Mouse (Mus musculus) stomach, embryonic 14.5 days (tissue): ENCODE measurements around the gene Fosl2. TPM values are rescaled to one million over a fixed set of nuclear protein-coding genes. Genes with fewer than 3 reads are reported as not detected.

ENCODE experiments used
- ATAC-seq: fragments of 200-750 bp; cut with Nextera tagmentation; 2 replicates; pipeline ENCODE4 v1.8.0; 2017; ENCODE audit warnings: low read depth, moderate TSS enrichment; ENCODE audit not compliant: insufficient number of reproducible peaks, insufficient read depth, low FRiP score
- H3K27ac ChIP-seq: fragments of 300-500 bp; sonication (generic); 2 replicates; pipeline ENCODE4 v1.5.1; 2014; ENCODE audit warnings: mild to moderate bottlenecking, low read length, moderate library complexity, mixed read lengths
- H3K27me3 ChIP-seq: fragments of 300-500 bp; sonication (generic); 2 replicates; pipeline ENCODE4 v1.6.1; 2014; ENCODE audit warnings: low read length, control low read depth, mixed read lengths; ENCODE audit not compliant: control insufficient read depth, insufficient read depth
- H3K36me3 ChIP-seq: fragments of 300-500 bp; sonication (generic); 2 replicates; pipeline ENCODE4 v1.6.1; 2014; ENCODE audit warnings: mild to moderate bottlenecking, control low read depth, low read length, moderate library complexity, mixed read lengths; ENCODE audit not compliant: control insufficient read depth, insufficient read depth
- H3K4me1 ChIP-seq: fragments of 300-500 bp; sonication (generic); 2 replicates; pipeline ENCODE4 v1.6.1; 2014; ENCODE audit warnings: low read length, control low read depth, mixed read lengths; ENCODE audit not compliant: control insufficient read depth, insufficient read depth
- H3K4me2 ChIP-seq: fragments of 300-500 bp; sonication (generic); replicated peaks from 2 replicates; pipeline ENCODE4 v1.6.1; 2014; ENCODE audit warnings: low read depth, low read length, control low read depth
- H3K4me3 ChIP-seq: fragments of 300-500 bp; sonication (generic); 2 replicates; pipeline ENCODE4 v1.5.1; 2014; ENCODE audit warnings: low read depth, low read length, control low read depth
- H3K9ac ChIP-seq: fragments of 300-500 bp; sonication (generic); replicated peaks from 2 replicates; pipeline ENCODE4 v1.6.1; 2014; ENCODE audit warnings: low read depth, mild to moderate bottlenecking, control low read depth, low read length, moderate library complexity, mixed read lengths
- H3K9me3 ChIP-seq: fragments of 300-500 bp; sonication (generic); 2 replicates; pipeline ENCODE4 v1.6.1; 2016; ENCODE audit warnings: low read depth, low read length, control low read depth; ENCODE audit not compliant: control insufficient read depth
- WGBS: fragments of 180-500 bp; shearing (Covaris S2); extraction: QIAGEN DNeasy Blood & Tissue Kit; methylation state at CpG from one replicate; pipeline ENCODE4 v1.1.7; 2014; 5-methylcytosine and 5-hydroxymethylcytosine counted together
- polyA plus RNA-seq: library from polyadenylated mRNA; unstranded; fragments of >200 nt; fragmentation: Nextera tagmentation; extraction: Ambion mirVana; gene quantifications from 2 replicates; pipeline ENCODE4 v1.2.1, GENCODE M21; 2014

Gene Fosl2
- polyA plus RNA-seq: 15.8 and 16.5 TPM in 2 replicates

DNA sequence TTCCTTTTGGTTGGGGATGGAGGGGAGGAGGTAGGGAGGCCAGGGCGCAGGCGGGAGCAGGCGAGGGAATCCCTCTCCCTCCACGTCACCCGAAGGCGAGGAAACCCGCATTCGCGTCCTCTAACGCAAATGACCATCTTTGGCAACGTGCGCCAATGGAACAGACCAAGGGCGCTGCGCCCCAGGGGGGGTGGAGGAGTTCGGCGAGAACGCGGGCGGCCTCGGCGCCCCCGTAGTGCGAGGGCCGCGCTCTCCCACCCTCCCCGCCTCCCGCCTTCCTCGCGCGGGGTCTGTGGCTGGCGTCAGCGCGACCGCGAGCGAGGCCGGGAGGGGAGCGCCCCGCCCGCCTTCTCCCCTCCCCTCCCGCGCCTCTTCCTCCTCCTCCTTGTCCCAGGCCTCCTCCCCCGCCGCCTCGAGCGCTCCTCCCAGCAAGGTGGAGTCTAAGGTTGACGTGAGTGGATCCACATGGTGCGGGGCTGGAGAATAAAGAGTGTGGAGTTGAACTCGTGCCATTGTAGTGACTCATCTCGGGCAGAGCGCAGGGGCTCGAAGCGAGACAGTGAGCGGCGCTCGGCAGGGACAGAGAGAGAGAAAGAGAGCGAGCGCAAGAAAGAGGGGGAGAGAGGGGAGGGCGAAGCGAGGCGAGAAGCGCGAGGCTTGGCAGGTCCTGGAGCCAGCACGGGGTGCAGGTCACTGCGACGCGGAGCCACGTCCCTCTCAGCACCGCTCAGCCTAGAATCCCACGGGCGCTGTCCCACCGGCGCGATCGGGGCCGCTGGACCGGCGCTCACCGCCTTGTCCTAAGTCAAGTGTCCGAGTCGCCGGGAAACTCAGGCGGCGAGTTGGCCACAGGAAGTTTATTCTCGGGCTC is at the start of gene Fosl2:
TSS of gene Fosl2 (plus strand) at position 466 of the 871 bp plus-strand sequence.
- peak; percentile 89 for ATAC-seq
- Histone ChIP-seq H3K36me3 (no peaks in the 10 kb centered on the region; the same call in 1 of the 2 replicates), H3K9me3 (no peaks in the 10 kb centered on the region), H3K27me3 (no peaks in the 10 kb centered on the region), H3K4me2 (peak within 1 kb of the TSS; percentile 72), H3K27ac (peak within 1 kb of the TSS; percentile 100), H3K4me1 (peaks cover 16% of the 10 kb centered on the region; the same call in 1 of the 2 replicates), H3K9ac (peak within 1 kb of the TSS; percentile 97), H3K4me3 (peak within 1 kb of the TSS; percentile 84)
- under 1% methylated on average over 64 of the region's 85 CpGs for WGBS

DNA sequence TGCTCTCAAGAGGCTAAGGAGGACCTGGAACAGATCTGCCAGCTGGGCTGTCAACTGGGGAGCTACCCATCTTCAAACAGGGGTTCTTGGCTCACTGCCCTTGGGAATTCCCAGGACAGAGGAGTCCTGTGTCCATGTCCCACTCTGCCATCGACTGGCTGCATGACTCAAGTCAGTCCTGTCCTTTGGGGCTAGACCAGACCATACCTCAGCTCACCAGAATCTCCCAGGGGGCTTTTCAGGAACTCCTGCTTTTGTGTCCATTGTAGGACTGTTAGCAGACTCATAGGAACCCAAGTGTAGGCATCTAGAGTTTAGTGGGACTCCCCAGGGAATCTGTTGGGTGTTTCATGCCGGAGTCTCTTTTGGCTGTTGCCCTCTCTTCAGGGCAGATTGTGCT is 49.6 kb upstream of the Fosl2 start:
- Histone ChIP-seq H3K4me2 (no peak overlapping the region), H3K4me1 (peaks cover 9% of the 10 kb centered on the region; the same call in 1 of the 2 replicates), H3K4me3 (no peak overlapping the region), H3K27me3 (no peaks in the 10 kb centered on the region), H3K9me3 (no peaks in the 10 kb centered on the region), H3K36me3 (no peaks in the 10 kb centered on the region), H3K9ac (no peak overlapping the region), H3K27ac (no peak overlapping the region)
- ATAC-seq: no peak
- 81% methylated on average over 2 of the region's 2 CpGs for WGBS

GRCm38 (mm10) chr5:32086526-32087090 is 49.0 kb upstream of the Fosl2 start:
- Histone ChIP-seq H3K9me3 (no peaks in the 10 kb centered on the region), H3K4me1 (peaks cover 9% of the 10 kb centered on the region; the same call in 1 of the 2 replicates), H3K27ac (no peak overlapping the region), H3K27me3 (no peaks in the 10 kb centered on the region), H3K4me2 (no peak overlapping the region), H3K4me3 (no peak overlapping the region), H3K36me3 (no peaks in the 10 kb centered on the region), H3K9ac (no peak overlapping the region)
- no peak for ATAC-seq
- 85% methylated on average over 6 of the region's 6 CpGs for WGBS

- no peaks in the 10 kb centered on the region for H3K9me3 ChIP-seq
- WGBS: 32% methylated on average over 5 of the region's 5 CpGs
- no peaks in the 10 kb centered on the region for H3K36me3 ChIP-seq
- H3K9ac ChIP-seq: no peak overlapping the region
- no peak overlapping the region for H3K4me3 ChIP-seq
- no peak overlapping the region for H3K27ac ChIP-seq
- ATAC-seq: no peak
- H3K27me3 ChIP-seq: no peaks in the 10 kb centered on the region
- H3K4me1 ChIP-seq: 0 out of 2 replicates have a peak, but pooled peaks cover 2% of the 10 kb centered on the region
- H3K4me2 ChIP-seq: no peak overlapping the region
Observed at GRCm38 (mm10) chr5:32089481-32089880, 46.1 kb upstream of the Fosl2 start.

DNA sequence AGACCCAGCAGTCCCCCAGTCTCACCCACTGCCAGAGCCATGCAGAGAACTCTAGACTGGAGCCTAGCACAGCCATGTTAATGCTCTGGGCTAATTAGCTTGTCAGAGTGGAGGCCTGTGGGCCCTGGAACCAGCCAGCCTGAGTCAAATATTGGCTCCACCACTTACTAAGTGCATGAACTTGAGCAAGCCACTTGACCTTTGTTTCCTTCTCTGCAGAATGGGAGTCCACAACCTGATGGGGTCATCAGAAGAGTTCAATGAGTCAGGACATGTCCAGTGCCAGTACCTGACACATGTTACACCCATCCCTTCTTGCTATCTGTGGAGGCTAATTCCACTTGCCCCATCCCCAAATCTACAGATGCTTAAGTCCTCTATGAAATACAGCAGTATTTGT is 43.3 kb upstream of the Fosl2 start:
- no peak overlapping the region for H3K9ac ChIP-seq

GRCm38 (mm10) chr5:32098691-32099090 is 36.9 kb upstream of the Fosl2 start:
- Histone ChIP-seq H3K27me3 (no peaks in the 10 kb centered on the region), H3K27ac (no peak overlapping the region), H3K4me2 (no peak overlapping the region), H3K9me3 (no peaks in the 10 kb centered on the region), H3K4me1 (peaks cover 10% of the 10 kb centered on the region), H3K4me3 (no peak overlapping the region), H3K9ac (no peak overlapping the region), H3K36me3 (no peaks in the 10 kb centered on the region)
- no peak for ATAC-seq
- 65% methylated on average over 3 of the region's 3 CpGs for WGBS

More for the DNA sequence above, 43.3 kb upstream of the Fosl2 start:
- no peak overlapping the region for H3K4me2 ChIP-seq
- H3K4me1 ChIP-seq: no peaks in the 10 kb centered on the region
- H3K36me3 ChIP-seq: no peaks in the 10 kb centered on the region
- H3K9me3 ChIP-seq: no peaks in the 10 kb centered on the region
- no peak for ATAC-seq
- H3K27ac ChIP-seq: no peak overlapping the region
- no peaks in the 10 kb centered on the region for H3K27me3 ChIP-seq
- no peak overlapping the region for H3K4me3 ChIP-seq

- Histone ChIP-seq H3K27me3 (no peaks in the 10 kb centered on the region), H3K4me2 (no peak overlapping the region), H3K4me1 (peaks cover 10% of the 10 kb centered on the region), H3K9ac (no peak overlapping the region), H3K4me3 (no peak overlapping the region), H3K9me3 (no peaks in the 10 kb centered on the region), H3K27ac (peak overlapping the region; percentile 79), H3K36me3 (no peaks in the 10 kb centered on the region)
- ATAC-seq: peak; percentile 64; the same call in 1 of the 2 replicates
- WGBS: 16% methylated on average over 5 of the region's 5 CpGs
Observed at GRCm38 (mm10) chr5:32102484-32102883, 33.1 kb upstream of the Fosl2 start.

GRCm38 (mm10) chr5:32102971-32103431 is 32.6 kb upstream of the Fosl2 start:
- H3K4me2 ChIP-seq: no peak overlapping the region
- H3K9ac ChIP-seq: no peak overlapping the region
- H3K4me1 ChIP-seq: peaks cover 10% of the 10 kb centered on the region
- peak overlapping the region; percentile 79 for H3K27ac ChIP-seq
- no peak overlapping the region for H3K4me3 ChIP-seq
- H3K9me3 ChIP-seq: no peaks in the 10 kb centered on the region
- WGBS: 77% methylated on average over 6 of the region's 6 CpGs
- ATAC-seq: peak; percentile 54; the same call in 1 of the 2 replicates
- H3K36me3 ChIP-seq: no peaks in the 10 kb centered on the region
- H3K27me3 ChIP-seq: no peaks in the 10 kb centered on the region
